Mouse (Mus musculus) frontal cortex, postnatal 10 days (tissue): Measurements from ENCODE around the gene Rbm20.

ENCODE experiments used
- DNase-seq, 2 experiments: peaks; one replicate each; pipeline ENCODE4 v3.0.0; 2022; ENCODE audit warnings: low spot score in 2 of 2, mixed read lengths in 1 of 2

Rbm20 gene

DNA sequence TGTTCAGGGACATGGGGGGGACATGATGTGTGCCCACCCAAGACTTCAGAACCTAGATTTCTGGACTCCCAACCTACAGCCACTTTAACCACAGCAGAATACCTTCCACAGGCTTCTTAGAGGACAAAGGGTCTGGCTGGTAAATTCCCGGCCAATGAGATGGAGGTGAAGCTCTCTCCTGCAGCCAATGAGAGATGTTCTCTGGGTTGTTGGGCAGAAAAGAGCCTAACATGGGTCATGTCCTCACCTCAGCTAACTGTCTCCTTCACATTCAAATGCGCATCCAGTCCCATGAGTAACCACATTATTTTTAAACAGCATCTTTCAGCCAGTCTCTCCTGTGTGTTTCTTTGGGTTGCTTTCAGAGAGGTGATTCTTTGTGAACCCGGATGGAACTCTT is 5.7 kb upstream of the Rbm20 start:
- no peak for DNase-seq

DNA sequence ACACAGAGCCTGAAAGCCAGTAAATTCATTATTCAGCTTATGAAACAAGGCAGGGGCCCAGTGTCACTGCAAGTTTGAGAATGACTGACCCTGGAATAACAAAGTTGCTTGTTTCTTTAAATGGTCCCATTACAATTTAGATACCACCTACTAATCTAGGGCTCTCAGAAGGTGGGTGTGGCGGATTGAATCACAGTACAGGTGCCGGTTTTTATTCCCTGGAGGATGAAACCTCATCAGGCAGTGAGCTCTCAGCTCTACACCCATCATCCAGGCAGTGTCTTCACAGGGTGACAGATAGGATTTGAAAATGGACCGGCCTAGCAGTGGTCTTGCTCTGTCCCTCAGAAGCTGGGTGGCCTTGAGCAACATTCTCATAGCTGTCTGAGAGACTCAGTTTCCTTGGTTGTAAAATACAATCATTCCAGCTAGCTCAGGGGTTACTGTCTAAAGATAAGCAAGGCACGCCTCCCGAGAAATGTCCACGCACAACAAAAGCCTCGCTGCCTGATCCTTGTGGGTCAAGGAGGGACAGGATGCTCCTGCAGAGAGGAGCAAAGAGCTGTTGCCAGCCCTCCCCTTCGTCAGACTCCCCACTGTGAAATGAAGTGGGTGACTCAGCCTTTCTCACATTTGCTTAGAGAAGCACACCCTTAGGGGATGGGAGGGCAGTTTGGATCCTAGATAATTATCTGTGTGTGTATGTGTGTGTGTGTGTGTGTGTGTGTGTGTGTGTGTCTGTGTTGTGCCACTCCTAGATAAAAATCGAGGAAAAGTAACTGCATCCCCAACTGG is 2.8 kb upstream of the Rbm20 start:
- DNase-seq: no peak

DNA sequence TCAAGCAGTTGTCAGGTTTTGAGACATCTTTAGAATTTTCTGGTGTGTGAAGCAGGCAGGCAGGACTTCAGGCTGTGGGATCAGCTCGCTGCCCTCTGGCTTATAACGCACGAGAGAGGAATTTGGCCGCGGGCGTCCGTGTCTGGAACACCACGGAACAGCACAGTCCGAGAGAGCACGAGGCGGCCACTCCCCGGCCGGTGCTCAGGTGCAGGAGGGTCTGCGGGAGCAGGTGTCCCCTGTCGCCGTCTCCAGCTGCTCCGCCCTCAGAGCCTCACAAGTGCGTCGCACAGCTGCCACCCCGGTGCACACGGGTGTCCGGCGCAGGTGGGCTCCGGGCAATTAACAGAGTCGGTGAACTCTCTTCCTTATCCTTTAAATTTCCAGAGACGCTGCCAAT is 878 bp upstream of the Rbm20 start:
- no peak for DNase-seq

DNA sequence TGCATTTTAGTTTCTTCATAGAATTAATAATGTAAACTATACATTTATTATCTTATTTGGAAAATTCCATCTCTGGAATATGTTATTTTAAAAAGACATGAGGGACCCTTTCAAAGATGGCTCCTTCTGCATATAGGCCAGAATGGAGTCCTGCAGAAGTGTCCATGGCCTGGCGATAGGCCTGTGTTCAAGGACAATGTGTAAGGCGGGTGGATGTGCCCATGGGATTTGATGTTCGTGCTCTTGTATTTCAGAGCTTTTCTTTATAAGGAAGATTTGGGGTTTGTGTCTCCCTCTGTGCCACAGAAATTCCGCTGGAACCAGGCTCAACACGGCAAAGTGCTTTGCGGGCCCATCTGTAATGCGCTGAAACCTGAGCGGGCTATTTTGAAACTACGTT is 2.1 kb downstream of the Rbm20 start:
- DNase-seq: no peak

DNA sequence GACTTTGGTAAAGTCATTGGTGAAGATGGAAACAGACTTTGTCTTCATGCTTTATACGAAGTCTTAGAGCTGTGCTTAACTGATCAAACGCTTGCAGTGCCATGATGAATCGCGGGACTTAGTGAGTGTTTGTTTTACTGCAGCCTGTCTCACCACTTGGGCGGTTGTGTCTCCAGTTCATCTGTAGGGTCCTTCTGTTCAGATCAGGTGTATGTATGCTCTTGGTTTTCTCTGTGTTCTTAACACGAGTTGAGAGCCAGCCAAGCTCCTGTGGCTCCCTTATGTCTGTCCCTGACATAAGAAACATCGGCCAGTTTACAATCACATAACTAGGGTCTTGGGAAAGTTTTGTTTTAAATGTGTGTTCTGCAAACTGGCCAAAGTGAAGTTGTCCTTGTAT is 2.9 kb downstream of the Rbm20 start:
- no peak for DNase-seq

DNA sequence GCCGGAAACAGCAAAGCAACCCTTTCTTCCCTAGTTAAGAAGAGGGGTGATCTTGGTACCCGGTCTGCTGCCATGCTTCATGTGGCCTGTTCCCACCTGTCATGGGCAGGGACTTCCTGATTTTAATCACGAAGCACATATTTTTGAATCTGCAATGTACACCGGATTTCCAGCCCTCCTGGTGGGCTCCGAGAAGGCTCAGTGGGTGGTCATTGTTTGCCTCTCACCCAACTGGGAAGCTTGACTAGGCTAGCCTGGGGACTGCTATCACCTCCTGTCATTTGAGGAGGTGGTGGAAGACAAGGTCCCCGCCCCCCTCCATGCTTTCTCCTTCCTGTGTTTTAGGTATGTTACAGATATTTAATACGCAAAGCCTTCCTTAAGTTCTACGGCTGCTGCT is 5.3 kb downstream of the Rbm20 start:
- DNase-seq: no peak

DNA sequence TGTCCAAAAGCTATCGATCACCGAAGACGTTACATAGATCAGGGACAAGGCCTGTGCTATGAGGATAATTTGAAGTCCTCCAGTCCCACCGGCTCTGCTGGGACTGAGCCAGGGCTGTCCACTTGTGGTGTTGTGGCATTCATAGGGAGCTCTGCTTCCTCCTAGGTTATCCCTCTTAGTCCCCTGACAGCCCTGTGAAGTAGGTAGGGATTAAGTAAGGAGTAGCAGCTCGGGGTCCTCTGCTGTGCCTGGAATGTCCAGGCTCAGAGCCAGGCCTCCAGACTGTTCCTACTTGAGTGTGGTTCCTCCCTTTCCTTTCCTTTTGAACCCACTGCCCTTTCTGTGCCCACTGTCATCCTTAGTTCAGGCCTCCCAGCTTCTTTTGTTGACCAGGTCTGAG is 10.5 kb downstream of the Rbm20 start:
- DNase-seq: no peak

DNA sequence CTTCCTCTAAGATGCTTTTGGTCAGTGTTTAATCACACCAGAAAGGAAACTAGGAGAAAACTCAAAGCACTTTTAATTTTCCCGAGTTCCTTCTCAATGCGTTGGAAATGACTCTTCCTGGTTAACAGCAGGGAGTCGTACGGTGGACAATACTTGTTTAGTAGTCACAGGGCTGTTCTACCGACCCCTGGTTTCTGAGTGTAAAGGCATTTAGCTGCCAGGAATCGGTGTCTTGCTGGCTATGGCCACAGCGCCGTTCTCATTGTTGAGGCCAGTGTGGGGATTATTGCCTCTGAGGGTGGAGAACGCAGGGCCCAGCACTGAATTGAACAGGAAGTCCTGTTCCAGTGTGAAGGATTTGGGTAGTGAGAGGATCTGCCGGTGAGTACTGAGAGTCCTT is 13.7 kb downstream of the Rbm20 start:
- DNase-seq: no peak

DNA sequence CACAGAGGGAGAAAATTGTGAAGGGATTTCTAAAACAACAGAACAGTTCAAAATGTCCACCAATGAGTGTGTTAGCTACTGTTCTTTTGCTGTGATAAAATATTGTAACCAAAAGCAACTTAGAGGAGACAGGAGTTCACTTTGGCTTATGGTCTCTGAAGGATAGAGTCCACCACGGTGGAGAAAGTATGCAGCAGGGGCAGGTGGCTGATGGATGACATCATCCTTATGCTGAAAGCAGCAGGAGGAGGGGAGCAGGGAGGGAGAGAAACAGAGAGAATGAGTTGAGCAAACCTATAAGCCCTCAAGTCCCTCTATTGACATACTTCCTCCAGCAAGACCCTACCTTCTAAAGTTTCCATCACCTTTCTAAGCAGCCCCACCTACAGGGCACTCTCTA is 16.9 kb downstream of the Rbm20 start:
- no peak for DNase-seq

DNA sequence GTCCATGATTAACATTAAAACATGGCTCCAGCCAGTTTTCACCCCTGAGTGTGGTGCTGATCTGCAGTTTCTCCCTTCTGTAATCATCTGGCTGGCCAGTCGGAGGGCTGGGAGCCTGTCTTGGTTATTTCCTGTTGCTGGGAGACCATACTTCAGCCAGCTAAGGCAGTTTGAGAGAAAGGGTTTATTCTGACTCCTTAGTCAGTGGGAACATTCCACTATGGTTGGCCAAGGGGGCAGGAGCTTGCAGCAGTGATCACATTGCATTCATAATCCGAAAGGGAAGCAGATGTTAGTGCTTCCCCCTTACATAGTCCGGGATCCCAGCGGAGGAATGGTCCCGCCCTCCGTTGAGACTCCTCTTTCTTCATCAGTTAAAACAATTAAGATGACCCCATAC is 19.0 kb downstream of the Rbm20 start:
- DNase-seq: no peak

DNA sequence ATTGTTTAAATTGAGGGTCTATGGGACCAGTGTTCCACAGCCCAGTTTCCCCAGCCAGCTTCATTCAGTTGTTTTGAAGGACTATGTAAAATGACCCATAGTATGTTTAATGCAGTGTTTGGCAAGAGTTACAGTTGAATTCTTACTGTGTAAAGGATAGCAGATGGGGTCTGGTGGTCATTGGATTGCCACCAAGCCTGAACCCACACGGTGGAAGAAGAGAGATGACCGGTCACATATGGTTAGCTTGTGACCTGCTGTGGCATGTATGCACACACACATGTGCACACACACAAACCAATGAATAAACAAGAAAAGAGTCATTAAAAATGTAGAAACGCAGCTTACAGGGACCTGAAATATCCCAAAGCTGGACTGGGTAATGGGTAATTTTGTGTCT is 19.5 kb downstream of the Rbm20 start:
- no peak for DNase-seq

DNA sequence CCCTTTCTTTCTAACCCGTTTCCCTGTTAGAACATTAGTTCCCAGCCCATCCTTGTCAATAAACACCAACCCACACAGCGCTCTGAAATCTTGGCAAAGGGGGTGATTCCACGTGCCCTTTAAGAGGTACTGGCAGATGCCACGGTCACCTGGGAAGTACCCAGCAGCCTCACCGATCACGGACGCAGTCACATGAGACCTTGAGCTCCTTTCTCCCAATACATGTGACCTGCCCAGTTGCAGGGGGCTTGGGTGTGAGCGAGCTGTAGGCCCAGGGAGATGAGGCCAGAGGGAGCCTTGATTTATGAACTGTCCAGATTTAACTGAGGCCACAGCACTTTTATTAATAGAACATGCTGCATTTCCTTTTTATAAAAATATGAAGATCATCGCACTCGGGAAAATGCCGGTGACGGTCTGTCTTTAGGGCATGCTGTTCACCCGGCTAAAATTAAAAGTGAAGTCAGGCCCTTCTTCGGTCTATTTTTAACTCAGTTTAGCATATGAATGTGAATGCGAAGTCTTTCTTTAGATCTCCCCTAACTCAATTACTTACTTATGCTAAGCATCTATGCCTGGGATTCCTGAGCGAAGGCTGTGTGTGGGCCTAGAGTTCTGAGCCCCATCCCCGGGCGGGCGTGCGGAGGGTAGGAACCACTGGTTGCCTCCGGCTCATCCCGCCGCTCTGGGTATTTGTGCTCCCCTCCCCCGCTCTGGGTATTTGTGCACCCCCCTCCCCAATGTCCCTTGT is 20.4 kb downstream of the Rbm20 start:
- DNase-seq: peak in 1 of 2 experiments; percentile 16

DNA sequence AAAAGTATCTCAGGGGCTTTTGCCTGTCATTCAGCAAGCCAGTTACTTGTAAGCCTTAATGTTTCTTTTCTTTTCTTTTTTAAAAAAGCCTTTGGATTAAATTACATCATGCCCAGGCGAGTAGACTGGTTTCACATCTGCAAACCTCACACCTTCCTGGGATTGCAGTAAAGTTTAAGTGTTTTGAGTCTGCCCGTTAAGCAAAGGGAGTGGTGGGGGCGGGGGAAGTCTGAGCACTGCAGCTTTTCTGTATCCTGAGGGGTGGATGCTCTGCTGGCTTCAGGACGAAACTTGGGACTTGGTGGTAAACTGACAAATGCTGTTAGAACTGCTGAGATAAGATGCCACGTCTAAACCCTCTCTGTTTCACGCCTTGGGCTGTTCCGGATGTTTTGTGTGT is 22.6 kb downstream of the Rbm20 start:
- no peak for DNase-seq

DNA sequence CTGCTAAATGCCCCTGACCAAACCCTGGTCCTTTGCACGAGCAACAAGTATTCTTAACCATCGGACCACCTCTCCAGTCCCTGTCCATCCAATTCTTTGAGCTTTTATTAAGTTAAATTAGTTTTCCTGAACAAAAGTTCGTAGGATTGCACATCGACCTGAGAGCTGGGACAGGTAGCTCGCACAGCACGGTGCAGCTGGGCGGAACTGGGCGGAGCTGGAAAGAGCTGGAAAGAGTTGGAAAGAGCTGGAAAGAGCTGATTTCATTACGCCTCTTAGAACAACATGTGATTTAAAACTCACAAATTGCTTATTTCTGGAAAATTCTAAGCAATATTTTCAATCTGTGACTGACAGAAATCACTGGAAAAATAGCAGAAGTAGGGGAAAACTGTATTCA is 24.3 kb downstream of the Rbm20 start:
- no peak for DNase-seq

DNA sequence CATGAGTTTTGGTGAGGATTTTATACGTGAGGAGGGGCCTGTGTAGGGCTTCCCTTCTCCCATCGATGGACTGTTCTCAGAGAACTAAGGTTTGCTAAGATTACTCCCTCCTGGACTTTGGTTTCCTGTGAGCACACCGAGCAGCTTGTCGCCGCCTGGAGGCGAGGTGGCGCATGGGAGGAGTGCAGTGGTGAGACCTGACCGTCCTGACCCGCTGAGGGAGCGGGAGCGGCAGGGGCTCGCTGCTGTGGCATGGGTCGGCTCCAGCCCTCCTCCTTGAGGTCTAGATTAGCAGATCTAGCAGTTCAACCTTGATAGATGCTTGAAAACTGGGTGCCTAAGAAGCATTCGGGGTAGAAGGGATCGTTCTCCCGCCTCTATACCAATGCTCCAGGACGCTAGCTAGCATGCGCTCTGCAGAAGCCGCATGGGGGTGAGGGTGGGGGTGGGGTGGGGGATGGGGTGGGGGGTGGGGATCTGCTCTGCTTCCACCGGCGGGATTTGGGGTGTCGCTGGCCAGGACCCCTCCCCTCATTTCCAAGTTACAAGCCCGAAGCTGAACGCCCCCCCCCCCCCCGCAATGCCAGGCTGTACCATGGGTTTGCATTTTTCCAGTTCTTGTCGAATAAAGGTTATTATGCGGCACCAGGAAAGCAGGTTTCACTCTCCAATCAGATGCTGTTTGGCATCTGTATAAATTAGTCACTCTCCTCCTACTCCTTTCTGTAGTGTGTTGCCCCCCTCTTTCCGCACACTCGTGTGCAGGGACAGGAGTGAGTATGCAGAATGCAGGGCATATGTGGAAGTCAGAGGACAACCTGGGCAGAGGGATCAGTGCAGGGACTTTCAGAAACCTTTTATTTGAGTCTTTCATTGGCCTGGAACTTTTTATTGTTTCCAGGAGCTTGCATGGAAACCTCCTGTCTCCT is 28.1 kb downstream of the Rbm20 start:
- peak in 1 of 2 experiments; percentile 65 for DNase-seq

DNA sequence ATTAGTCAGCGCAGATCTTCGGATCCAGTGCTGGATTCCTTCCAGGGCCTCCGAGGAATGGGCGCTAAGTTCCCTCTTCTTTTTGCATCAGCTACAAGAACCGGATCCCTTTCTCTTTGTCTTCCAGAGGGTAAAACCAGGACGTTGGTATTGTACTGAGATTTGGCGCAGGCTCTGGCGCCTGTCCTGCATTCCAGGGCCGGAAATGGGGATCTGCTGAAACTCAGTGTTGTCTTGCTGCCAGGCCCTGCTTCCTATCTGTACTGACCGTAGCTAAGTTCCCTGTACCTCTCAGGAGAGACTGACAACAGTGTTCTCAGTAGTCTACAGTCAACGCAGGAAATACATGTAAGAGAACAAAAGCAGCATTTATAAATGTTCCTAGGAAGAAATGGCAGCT is 31.3 kb downstream of the Rbm20 start:
- DNase-seq: no peak

DNA sequence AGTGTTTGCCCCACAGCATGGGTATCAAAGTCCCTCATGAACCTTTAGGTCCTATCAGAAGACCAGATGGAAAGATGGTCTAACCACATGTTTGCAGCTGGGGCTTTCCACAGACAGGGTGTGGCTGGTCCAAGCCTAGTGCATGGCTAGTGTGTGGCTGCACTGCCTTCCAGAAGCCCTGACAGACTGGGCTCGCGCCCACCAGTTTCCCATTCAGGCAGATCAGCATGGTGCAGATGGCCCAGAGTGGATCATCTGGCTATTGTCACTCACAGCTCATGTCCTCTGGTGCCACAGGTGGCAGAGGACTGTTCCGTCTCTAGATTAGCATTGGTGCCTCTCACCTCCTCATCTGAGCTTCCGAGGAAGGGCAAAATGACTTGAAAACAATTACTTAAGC is 33.8 kb downstream of the Rbm20 start:
- no peak for DNase-seq

DNA sequence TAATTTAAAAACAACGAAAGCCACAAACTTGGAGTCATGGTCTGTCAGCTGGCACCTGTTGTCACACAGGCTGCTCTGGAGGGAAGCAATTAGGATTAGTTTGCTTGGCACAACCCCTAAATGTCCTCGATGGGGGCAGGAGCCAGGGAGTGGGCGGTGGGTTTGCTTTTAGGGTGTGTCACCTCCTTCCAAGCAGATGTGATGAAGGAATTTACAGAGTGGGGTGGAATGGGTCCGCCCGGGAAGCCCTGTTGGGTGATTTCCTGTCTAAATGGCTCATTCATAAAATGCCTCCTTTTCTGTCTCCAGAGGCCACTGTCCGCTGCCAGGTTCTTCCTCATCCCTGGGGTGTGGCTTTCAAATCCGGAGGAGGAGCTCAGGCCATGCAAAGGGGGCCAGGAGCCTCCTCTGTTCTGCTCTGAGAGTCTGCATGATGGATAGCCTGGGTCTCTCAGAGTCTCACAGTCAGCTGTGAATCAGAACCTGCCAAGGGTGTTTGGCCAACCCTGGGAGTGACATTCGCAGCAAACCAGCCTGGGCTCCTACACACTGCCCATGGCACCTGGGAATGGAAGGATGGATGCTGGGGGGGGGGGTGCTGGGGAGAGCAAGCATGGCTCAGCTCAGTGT is 34.3 kb downstream of the Rbm20 start:
- no peak for DNase-seq

DNA sequence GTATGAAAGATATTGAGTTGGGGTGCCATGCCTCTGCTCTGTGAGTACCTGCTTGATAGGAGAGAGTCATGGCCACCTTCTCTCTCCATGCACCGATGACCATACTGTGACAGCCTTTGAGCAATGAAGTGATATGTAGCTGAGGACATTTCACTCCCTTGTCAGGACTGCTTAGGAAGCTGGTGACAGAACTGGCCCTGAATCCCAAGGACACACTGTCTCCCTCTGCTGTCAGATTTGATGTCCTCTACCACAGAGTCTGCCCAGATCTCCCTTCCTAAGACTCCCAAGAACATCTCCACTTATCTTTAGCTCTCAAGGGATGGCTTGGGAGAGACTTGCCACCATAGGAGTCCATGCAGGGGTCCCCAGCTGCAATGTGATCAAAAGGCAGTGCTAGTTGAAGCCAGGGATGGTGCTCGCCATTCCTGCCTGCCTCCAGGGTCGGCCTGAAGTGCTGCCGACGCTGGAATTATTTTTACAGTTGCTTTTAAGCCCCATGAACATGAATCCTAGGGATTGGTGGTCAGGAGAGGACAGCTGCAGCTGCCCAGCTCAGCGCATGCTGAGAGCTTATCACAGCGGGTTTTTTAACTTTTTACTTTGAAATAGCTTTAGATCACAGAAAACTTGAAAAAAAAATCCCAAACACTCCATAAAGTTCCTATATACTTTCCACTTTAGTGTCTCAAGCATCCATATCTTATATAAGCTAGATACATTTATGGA is 35.4 kb downstream of the Rbm20 start:
- DNase-seq: no peak

DNA sequence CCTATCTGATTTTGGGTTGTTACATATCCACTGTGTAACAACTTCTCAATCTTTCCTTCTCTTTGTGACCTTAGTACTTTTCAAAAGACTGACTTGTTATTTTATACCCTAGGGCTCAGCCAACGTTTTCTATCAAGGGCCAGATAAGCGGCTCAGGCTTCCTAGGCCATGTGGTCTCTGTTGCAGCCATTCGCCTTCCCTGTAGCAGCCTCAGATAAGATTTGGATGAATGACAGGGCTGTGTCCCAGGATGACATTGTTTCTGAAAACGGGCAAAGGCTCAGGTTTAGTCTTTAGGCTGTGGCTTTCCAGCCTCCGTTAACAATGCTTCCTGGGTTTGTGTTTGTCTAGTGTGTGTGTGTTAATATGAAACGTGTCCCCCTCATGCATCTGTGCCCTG is 36.3 kb downstream of the Rbm20 start:
- DNase-seq: no peak

DNA sequence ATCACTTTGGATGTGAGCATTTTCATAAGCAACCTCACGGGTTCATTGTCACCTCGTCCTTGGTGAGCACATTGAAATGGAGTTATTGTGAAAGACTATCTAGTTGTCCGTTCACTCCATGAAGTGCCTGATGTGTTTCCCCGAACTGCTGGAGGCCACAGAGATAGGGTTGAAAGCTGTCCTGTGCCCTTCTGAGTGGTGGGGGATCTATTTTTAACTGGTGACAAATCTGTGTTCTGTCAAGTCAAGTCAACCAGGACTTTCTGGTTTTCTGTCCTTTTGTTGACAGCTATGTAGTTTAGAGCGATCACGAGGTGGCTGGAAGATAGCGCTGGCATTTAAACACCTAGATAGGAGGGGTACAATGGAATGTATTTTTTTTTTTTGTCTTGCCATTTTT is 39.4 kb downstream of the Rbm20 start:
- no peak for DNase-seq
